Mouse (Mus musculus) urinary bladder, adult 18-20 months (tissue): ENCODE data around the gene Stt3b.
A peak's percentile ranks its signal among the peaks of the same experiment; 100 is the strongest.

ENCODE experiments used
- DNase-seq, 2 experiments: peaks; one replicate each; pipeline ENCODE4 v3.0.0; 2022; ENCODE audit warnings: low spot score in 2 of 2, mixed read lengths in 2 of 2

Stt3b gene

DNA sequence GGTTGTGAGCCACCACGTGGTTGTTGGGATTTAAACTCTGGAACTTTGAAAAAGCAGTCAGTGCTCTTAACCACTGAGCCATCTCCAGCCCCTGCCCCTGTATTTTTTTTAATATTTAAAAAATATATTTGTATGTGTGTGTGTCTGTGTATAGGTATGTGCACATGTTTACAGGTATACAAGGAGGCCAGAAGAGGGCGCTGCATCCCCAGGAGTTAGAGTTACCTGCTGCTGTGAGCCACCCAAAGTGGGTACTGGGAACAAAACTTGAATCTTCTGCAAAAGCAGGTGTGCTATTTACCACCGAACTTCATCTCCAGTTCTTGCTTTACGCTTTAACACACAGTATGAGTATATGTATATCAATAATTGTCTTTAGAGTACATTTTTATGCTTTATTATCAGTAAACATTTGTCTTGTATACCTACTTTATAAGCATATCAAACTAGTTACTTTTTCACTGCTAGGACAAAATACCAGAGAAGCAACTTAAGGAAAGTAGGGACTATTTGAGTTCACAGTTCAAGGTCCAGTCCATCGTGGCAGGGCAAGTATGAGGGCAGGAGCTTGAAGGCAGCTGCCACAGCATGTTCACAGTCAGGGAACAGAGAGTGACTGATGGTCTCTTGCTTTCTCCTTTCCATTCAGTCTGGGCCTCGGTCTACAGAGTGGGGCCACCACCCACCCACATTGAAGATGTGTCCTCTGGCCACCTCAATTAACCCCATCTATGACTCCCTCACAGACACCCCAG is 8.6 kb upstream of the Stt3b start:
- DNase-seq = no peak

DNA sequence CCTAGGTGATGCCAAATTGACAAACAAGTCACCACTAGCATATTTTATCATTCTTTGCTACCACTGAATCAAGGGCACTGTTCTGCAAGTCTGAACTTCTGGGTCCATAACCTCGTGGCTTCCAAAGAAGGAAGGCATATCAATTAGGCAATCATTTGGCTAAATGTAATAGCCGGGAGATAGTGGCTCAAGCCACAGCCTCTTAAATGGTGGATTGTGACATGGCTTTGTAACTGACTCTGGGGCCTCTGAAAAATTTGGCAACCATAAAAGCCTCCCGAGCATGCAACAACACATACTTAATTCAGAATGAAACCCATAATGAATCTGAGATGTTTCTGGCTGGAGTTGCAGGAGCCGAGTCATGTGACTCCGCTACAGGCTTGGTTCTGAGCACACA is 6.8 kb upstream of the Stt3b start:
- no peak for DNase-seq

DNA sequence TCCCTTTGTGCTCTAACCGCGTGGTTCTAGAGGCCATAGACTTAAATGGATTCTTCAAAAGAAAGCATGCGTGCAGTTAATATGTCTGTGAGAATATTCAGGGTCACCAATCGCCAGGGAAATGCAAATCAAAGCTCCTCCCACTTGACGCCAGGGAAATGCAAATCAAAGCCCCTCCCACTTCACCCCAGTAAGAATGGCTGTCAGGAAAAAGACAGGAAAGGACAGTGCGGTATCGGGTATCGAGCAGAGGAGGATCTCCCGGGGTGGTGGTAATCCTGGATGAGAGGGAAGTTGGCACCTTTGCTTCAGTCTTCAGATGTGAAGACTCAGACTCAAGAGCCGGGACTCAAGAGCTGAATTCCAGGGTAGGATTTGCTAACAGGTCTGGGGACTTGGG is 4.3 kb upstream of the Stt3b start:
- no peak for DNase-seq

DNA sequence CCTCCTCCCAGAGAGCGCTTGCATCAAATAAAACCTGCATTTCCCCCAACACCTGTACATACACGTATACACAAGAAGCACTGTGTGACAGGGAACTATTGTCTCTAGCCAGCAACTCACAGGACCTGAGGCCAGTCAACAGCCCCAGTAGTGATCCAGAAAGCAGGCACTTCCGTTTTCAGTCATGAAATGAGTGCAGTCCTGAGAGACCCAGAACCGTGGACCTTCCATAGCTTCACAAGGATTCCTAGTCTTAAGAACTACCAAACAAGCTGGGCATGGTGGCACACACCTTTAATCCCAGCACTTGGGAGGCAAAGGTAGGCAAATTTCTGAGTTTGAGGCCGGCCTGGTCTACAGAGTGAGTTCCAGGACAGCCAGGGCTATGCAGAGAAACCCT is 3.6 kb upstream of the Stt3b start:
- DNase-seq = no peak

DNA sequence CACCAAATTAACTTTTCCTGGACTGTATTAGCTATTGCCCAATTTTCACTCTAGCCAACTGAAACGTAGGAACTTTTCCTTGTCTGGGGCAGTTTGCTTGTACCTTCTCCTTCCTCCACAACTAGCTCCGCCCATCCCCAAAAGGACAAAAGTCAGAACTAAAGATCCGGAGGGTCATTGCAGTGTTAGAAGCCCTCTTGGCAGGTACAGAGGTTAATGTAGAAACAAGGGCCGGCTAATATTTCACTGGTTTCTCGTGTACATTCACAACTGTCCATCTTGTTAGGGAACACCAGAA is 951 bp upstream of the Stt3b start:
- no peak for DNase-seq

DNA sequence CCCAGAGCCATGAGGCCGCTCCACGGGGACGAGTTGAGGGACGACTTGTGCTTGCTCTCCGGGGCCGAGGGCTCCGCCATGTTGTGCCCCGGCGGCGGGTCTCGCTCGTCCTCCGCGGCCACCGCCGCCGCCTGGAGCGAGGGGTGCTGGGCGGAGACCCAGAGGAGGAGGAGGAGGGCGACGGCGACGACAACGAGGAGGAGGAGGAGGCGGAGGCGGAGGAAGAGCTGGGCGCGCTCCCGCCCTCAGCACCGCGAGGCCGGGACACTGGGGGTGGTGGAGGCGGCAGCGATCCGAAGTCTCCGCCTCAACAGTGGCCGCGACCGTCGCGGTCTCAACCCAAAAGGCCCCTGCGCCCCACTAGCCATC is 260 bp downstream of the Stt3b start:
- DNase-seq = peak in 1 of 2 experiments; percentile 77

DNA sequence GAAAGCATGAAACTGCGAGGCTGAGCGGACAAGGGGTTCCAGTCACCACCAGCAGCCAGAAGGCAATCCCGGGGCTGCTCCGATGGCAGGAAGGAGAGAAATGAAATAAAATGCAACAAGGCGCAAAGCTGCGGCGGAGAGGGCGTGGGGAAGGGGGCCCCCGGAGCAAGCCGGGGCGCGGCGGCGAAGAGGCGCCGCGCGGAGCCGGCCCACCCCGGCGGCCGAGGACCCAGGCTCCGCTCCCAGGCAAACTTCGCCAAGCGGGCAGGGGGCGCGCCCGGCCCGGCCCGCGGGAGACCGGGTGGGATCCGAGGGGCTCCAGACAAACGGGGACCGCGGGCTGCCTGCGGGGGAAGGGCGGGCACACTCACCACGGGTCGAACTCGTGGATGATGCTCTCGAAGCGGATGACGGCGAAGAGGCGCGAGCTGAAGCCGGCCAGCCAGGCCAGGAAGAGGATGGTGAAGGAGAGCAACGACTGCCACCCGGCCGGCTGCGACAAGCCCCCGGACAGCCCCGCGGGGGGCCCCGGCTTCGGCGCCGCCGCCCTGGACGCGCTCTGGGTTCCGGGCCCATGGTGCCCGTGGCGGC is 745 bp downstream of the Stt3b start:
- no peak for DNase-seq

DNA sequence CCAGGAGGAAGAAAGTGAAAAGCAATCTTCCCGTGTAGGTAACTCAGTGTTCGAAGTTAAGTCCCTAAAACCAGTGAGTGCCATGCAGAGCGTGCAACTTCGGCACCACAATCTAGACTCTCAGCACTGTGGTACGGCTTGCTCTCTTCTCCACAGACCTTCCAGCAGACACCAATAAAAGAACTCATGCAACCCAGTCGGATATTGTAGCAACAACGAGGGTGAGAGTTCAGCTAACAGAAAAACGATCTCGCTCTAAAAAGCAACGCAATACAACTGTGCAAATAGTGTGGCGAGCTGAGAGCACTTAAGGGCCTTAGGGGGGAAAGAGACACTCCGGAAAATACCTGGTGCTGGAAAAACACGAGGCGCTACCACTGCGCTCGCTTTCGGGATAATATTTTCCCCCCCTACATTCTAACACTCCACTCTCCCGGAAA is 1.3 kb downstream of the Stt3b start:
- DNase-seq = peak in 1 of 2 experiments; percentile 33

DNA sequence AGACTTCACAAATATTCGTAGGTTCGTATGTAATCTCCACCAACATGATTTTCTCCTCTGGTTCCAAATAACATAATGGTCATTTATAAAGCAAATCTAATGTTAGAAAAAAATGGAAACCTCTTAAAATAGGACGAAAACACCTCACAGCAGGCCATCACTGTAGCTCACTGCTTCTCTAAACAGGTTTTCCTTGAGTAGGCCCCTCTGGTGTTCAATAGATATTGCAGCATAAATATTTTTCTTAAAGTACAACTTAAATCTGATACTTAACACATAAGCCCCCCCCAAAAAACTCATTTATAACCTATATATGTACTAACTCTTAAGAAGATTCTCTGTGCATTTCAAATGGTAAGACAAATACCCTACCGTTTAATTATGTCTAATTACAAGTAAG is 1.8 kb downstream of the Stt3b start:
- DNase-seq = no peak

DNA sequence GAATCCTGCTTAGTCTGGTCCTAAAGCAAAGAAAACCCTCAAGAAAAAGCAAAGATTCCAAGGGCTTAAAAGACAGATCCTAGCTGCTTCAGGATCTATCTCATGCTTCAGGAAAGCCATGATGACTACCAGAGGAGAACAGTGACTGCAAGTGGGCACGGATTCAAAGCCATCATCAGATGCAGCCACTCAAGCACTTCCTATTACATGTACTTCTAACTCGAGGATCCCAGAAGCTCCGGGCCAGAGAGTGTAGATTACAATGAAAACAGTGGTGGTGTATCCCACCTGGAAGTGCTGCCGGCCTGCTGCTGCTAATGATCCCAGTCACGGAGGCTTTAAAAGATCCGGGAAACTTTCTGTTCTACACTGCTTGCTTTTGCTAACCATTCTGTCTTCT is 4.0 kb downstream of the Stt3b start:
- DNase-seq = no peak

DNA sequence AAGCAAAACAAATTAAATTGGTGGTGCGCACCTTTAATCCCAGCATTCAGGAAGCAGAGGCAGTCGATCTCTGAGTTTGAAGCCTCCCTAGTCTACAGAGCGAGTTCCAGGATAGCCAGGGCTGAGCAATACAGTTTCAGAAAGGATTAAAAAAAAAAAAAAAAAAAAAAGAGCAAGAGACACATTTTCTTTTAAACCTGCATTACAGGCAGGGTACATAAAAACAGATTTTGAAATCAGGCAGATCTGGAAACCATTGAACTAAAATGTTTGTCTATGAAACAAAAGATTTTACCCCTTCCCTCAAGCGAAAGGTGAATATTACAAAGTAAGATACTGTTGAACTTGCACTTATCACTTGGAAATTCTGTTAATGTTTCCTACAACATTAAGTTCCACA is 6.1 kb downstream of the Stt3b start:
- no peak for DNase-seq

DNA sequence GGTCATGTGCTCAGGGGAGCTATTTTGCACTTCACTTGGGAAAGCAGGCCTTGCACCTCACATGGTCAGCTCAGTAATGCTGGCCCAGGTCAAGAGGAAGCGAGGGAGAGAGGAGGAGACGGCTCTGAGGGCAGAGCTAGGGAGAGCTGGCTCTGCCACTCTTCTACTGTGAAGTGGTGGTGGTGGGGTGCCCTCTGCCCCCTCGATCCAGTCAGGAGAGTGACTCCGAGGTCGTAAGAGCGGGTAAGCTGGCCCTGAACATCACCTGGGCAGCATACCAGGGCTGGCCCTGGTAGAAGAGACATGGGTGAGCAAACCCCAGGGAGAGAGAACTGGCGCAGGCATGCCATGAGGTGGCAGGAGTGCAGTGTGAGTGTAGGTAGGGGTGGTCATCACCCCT is 8.6 kb downstream of the Stt3b start:
- no peak for DNase-seq

DNA sequence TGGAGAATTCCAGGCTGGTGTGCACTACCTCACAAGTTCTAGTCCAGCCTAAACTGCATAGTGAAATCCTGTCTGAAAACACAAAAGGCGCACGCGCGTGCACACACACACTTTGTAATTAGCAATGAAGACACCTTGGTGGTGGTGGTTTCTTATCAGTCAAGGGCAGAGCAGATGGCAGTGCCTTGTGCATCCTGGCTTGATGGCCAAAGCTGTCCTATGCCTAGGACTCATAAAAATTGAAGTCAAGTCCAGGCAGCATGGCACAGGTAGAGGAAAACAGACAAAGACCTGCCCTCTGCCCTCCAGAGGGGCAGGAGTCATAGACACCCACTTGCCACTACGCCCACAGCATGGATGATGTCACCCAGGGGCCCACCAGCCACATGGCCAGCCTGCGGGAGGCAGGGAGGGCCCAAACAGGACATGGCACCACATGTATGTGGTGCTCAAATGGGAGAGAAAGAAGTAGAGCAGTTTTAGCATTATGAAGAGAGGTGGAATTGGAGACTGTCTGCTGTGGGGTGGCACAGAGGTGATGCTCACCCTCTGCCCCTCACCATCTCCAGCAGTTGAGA is 9.1 kb downstream of the Stt3b start:
- no peak for DNase-seq

DNA sequence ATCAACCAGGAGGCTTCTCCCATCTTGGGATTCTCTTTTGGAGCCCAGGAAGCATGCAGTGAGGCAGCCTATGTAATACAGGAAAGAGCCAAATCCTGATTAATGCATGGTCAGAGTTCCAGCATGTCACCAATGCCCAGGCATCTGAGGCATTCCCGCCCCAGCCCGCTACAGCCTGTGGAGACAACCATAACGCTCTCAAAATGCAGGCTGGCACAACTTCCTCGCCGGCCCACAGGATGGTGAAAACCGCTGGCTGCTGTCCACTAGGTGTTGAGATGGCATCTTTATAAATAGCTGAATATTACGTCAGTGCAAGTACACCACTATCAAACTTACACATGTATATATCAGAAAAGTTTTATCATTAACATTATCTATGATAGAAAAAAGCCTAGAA is 13.5 kb downstream of the Stt3b start:
- DNase-seq = no peak

DNA sequence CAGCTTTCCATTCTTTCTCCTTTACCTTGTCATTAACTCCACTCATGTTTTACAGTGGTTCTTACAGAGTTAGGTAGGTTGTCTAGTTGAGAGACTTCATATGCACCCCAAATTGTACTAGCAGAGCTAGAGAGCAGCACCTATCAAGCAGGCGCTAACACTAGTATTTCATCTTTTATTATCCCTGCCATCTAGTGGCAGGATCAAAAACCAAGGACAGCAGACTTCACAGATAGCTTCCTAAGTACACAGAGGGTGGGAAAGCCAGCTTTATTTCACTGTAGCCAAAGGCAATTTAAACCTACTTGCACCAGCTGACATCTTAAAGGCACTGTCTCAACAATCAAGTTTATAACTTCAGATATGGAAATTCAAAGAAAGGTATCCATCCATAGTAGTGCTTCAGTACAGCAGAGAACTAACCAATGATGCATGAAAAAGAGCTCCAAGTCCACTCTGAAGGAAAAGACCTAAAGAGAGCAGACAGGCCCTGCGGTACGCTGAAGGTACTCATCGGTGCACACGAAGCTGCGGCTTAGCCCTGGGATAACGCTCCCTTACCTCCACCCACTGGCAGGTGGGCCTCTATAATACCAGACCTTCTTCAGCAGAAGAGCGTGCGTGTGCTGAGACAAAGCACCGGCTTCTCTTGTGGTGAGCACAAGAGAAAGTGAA is 16.2 kb downstream of the Stt3b start:
- DNase-seq = no peak

DNA sequence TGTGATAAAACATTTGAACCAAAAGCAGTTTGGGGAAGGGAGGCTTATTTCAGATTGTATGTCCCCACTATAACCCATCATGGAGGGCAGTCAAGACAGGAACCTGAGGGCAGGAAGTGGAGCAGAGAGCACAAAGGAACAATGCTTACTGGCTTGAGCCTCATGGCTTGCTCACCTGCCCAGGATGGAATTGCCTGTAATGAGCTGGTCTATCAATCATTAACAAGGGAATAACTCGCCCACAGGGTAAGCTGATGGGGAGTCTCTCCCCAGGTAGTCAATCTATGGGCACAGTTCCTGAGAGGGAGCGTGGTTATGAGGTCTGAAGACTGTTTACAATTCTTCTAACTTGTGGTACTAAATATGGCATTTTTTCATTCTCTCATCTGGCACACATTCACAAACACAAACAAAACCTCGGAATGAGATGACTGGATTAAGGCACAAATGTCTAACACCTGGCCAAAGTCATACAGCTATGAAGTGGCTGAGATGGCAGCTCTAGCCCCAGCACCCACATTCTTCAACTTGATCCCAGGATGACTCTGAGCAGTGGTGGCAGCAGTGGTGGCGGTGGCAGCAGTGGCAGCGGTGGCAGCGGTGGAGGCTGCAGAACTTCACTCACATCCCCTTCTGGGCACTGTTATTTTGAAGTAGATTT is 22.3 kb downstream of the Stt3b start:
- no peak for DNase-seq

DNA sequence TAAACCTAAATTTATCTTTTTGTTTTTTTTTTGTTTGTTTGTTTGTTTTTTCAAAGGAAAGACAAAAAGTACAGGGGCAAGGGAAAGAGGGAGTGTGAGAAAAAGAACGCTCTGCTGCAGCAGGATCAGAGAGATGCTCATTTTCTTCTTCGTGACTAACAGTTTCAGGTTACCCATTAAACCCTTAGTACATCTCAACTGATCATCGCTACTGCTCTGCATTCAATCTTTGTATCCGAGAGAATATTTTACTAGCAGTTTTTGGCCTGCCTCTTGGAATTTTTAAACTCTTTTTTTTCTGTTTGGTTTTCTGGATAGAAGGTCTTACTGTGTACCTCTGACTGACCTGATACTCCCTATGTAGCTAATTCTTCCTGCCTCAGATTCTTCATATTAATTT is 25.8 kb downstream of the Stt3b start:
- DNase-seq = no peak

DNA sequence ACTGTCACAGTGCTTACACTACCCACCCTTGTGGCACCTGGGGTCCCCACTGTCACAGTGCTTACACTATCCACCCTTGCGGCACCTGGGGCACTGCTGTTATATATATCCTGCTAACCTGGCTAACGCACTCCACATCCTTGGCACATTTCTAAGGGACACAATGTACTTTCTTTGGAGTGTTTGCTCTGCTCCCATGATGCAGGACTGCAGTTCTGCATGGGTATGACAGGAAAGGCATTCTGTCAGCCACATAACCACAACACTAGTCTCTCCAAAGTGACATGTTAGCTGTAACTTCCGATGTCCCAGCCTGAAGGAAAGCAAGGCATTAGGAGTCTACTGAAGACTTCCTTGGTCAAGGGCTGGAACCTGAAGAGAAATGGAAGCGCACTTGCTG is 26.8 kb downstream of the Stt3b start:
- DNase-seq = no peak

DNA sequence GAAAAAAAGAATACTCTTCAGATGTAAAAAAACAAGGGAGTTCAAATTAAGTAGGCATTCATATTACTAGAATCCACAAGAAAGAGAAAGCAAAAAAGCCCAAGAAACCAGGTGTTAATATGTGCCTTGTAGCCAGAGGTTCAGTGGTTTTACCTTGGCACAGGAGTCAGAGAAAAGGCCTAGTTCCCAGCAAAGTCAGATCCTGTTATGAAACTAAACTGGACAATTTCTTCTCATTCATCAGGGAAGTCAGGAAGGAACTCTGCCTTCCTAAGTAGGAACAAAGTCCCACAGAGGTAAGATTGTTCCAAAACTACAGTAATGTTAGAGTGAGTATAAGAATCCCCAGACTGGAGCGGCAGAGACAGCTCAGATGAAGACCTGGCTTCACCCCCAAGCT is 31.6 kb downstream of the Stt3b start:
- DNase-seq = no peak

DNA sequence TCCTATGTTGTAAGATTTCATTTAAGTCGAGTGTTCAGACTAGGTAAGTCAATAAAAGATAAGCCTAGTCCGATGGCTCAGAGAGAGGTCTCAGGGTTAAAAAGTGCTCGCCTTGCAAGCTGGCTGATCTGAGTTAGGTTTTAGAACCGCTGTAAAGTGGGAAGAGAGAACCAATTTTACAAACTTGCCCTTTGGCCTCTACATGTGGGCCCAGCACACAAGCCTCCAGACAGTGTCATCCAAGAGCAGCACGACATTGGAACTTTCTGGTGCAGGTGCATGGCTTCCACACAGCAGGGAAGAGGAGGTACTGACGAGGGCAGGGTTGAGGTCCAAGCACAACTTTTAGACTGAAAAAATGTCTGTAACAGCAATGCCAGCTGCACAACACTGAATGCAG is 35.4 kb downstream of the Stt3b start:
- no peak for DNase-seq

DNA sequence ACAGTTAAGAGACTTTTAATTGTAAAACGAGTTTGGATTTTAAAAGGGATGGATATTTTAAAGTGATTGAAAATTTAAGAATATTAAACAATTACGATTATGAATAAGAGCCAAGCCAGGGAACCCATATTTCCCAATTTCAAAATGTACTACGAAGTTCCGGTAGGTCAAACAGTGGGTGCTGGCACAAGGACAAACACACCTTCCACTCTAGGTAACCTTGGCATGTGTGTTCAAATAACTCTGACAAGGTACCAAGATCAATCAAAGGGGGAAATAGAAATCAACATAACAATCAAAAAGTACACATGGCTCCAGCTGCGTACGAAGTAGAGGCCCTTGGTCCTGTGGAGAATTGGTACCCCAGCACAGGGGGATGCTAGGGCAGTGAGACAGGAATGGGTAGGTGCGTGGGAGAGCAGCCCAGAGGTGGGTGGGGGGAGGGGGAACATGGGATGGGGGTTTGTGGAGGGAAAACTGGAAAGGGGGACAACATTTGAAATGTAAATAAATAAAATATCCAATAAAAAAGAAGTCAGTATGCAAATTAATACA is 37.0 kb downstream of the Stt3b start:
- no peak for DNase-seq

DNA sequence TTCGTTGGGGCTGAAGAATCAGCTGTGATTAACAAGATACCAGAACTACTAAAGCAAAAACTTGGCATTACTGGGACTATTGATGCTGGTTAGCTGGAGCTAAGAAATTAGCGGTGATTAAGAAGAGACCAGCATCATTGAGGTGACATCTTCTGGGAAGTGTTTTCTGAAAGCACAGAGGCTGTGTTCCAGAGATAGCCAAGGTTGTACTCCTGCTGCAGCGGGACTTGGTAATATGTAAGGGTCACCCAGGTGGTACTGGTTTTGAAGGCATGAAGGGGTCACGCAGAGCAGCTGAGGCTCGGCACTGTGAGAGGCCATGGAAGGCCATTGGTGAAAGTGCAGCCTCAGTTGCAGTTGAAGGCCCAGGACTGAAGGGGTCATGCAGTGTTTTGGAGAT is 37.8 kb downstream of the Stt3b start:
- DNase-seq = peak in 1 of 2 experiments; percentile 30
